Mouse (Mus musculus): ENCODE measurements around the gene Igf2bp2.
A peak's percentile ranks its signal among the peaks of the same experiment; 100 is the strongest.

Gene Igf2bp2

DNA sequence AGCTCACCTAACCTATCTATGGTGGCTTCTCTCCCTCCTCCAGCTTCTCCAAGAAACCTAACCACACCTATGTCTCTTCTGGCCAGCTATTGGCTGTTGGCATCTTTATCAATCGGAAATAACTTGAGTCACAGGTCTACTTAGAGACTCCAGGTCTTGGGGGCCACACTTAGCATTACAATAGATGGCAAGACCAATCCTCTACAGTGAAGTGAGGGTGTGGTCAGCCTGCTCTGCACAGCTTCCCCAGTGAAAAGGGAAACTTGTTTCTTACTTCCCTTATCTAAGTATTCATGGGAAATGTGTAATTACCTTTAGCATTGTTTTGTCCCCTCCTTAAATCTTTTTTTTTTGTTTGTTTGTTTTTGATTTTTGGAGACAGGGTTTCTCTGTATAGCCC lies 147.5 kb downstream of the Igf2bp2 start:
- no peak for DNase-seq

DNA sequence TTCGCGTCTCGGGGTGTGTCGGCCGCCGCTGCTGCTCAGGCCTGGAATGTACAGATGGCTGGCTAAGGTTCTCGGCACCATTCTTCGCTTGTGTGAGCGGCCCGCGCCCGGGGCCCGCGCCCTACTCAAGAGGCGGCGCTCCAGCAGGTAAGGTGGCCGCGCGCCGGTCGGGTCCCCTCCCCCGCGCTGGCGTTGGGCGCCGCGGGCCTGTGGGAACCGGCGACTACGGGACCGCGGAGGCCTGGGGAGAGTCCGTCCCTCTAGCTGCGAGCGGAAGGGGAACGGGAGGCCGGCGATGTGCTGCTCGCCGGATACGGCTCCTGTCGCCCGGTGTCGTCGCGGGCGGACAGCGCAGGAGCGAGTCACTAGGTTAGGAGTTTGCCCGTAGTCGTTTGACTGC lies 153.5 kb downstream of the Igf2bp2 start:
- DNase-seq: no peak

DNA sequence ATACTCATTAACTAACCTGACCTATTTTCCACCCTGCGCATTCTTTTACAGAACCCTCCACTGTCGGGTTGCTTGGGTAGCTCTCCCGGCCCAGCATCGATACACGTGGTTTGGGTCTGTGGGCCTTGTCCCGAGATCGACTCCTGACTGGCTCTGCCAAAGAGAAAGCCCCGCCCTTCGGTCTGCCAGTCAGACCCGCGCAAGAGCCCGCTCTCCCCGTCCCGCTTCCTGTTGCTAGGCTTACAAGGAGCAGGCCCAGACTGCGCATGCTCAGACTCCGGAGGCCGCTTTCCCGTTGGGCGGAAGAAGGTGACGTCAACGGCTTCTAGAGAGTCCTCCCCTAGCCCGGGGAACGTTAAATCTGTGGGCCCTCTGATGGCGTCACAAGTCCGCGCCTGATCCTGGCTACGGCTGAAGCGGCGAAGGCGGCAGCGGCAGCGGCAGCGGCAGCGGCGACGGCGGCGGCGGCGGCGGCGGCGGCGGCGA lies 154.0 kb downstream of the Igf2bp2 start, which contains the start of gene Senp2:
Gene Senp2 (plus strand): TSS at position 386 of the 486 bp plus-strand sequence.
- DNase-seq: peak; percentile 99 to 100
